In genomic region chr7:35035565-35035964, GRCm38 (mm10) we compare ENCODE assay signal across 9 mouse cellular contexts. TPM values are rescaled to one million over a fixed set of nuclear protein-coding genes. Genes with fewer than 3 reads are reported as not detected.
DNase-seq lines count a peak whose midpoint lies in the region; ATAC-seq and TF ChIP-seq lines count a peak whose summit lies in the region.
"Had no signal": no experiment of that assay in that cellular context is flagged by ENCODE, and none has a peak within 500 bp of the region (broad histone marks: within the 10 kb centered on the region; RNA-seq: fewer than 3 reads in every experiment).

No protein-coding gene starts in this region.

- H3K27ac ChIP-seq in kidney, embryonic 14.5 days (ENCODE audit: low read depth, low read length), result peak overlapping the region; percentile 12; the same call in 1 of the 2 replicates
- H3K27ac ChIP-seq in MEL (ENCODE audit: control insufficient read depth, low read depth, low read length), result no peak overlapping the region
- H3K27ac ChIP-seq in brown adipose tissue, adult 24 weeks (replicated peaks; ENCODE audit: low read depth, low read length), result peak overlapping the region; percentile 14
- H3K27ac ChIP-seq in liver, embryonic 13.5 days, result peak overlapping the region; percentile 39; the same call in 1 of the 2 replicates
- H3K27ac ChIP-seq: macrophage had no signal

- no peak overlapping the region for H3K9ac ChIP-seq in kidney, embryonic 14.5 days (ENCODE audit: low read depth, low read length)
- no peak overlapping the region for H3K9ac ChIP-seq in MEL (ENCODE audit: control insufficient read depth, low read depth, low read length, poor library complexity, severe bottlenecking)
- H3K9ac ChIP-seq in liver, embryonic 13.5 days, result no peak overlapping the region

- peak in 1 of 2 experiments; percentile 72; a peak in 2 of 4 replicates for TF ChIP-seq EP300 in MEL (IDR thresholded peaks at IDR 0.05; ENCODE audit: low read depth in 1 of 2, low read length in 2 of 2)

- TF ChIP-seq RAD21 in MEL (IDR thresholded peaks at IDR 0.05; ENCODE audit: low read depth, low read length), result no peak

- H3K4me1 ChIP-seq in kidney, embryonic 14.5 days (ENCODE audit: control insufficient read depth, insufficient read depth, low read length), result 0 out of 2 replicates have a peak, but pooled peaks cover 6% of the 10 kb centered on the region
- peaks cover 2 to 10% of the 10 kb centered on the region in 2 experiments; a peak in 2 of 4 replicates for H3K4me1 ChIP-seq in MEL (ENCODE audit: control insufficient read depth in 1 of 2, insufficient read depth in 2 of 2, low read length in 2 of 2)
- peaks cover 48% of the 10 kb centered on the region for H3K4me1 ChIP-seq in brown adipose tissue, adult 24 weeks (ENCODE audit: control insufficient read depth, insufficient read depth, insufficient read length, low read length)
- peaks cover 26% of the 10 kb centered on the region for H3K4me1 ChIP-seq in liver, embryonic 13.5 days (replicated peaks)

- no peak overlapping the region for H3K4me2 ChIP-seq in kidney, embryonic 14.5 days (replicated peaks; ENCODE audit: low read depth, low read length)
- H3K4me2 ChIP-seq in liver, embryonic 13.5 days, result no peak overlapping the region

- no peaks in the 10 kb centered on the region for H3K79me2 ChIP-seq in MEL (ENCODE audit: control insufficient read depth, insufficient read depth, low read length, poor library complexity)

- ATAC-seq in kidney, embryonic 14.5 days (ENCODE audit: low FRiP score, low TSS enrichment), result no peak
- ATAC-seq in liver, embryonic 13.5 days (ENCODE audit: low read depth), result peak; percentile 72

- 84% methylated on average over 4 of the region's 4 CpGs for WGBS in kidney, embryonic 14.5 days
- WGBS in liver, embryonic 13.5 days (ENCODE audit: insufficient replicate concordance), result 12% methylated on average over 4 of the region's 4 CpGs

- peaks cover 41% of the 10 kb centered on the region; the same call in 1 of the 2 replicates for H3K36me3 ChIP-seq in kidney, embryonic 14.5 days (ENCODE audit: control insufficient read depth, insufficient read depth, low read length)
- H3K36me3 ChIP-seq in MEL (ENCODE audit: control insufficient read depth in 1 of 2, insufficient read depth in 2 of 2, low read length in 2 of 2), result peaks cover 0 to 5% of the 10 kb centered on the region in 2 experiments; a peak in 2 of 4 replicates
- peaks cover 20% of the 10 kb centered on the region for H3K36me3 ChIP-seq in liver, embryonic 13.5 days

- H3K4me3 ChIP-seq in kidney, embryonic 14.5 days (ENCODE audit: low read length), result no peak overlapping the region
- H3K4me3 ChIP-seq in MEL (ENCODE audit: control insufficient read depth in 1 of 2, insufficient read depth in 1 of 2, low read depth in 2 of 2, low read length in 2 of 2), result no peak overlapping the region
- no peak overlapping the region for H3K4me3 ChIP-seq in brown adipose tissue, adult 24 weeks (ENCODE audit: insufficient read depth, low read depth, low read length)
- H3K4me3 ChIP-seq in liver, embryonic 13.5 days (replicated peaks), result no peak overlapping the region

- H3K27me3 ChIP-seq in kidney, embryonic 14.5 days (ENCODE audit: control insufficient read depth, insufficient read depth, low read length), result no peaks in the 10 kb centered on the region
- H3K27me3 ChIP-seq in MEL (ENCODE audit: control insufficient read depth in 1 of 2, insufficient read depth in 2 of 2, low read length in 2 of 2), result no peaks in the 10 kb centered on the region
- no peaks in the 10 kb centered on the region for H3K27me3 ChIP-seq in liver, embryonic 13.5 days

- TF ChIP-seq CTCF in MEL (IDR thresholded peaks at IDR 0.05 in 2 of 3, conservative IDR thresholded peaks at IDR 0.05 in 1 of 3; ENCODE audit: control insufficient read depth in 1 of 3, insufficient read depth in 1 of 3, low read depth in 2 of 3, low read length in 3 of 3, poor library complexity in 1 of 3, severe bottlenecking in 1 of 3), result no peak

- no peaks in the 10 kb centered on the region for H3K9me3 ChIP-seq in kidney, embryonic 14.5 days (ENCODE audit: control insufficient read depth, low read length)
- no peaks in the 10 kb centered on the region for H3K9me3 ChIP-seq in MEL (replicated peaks; ENCODE audit: insufficient read depth, low read length)
- H3K9me3 ChIP-seq in liver, embryonic 13.5 days (replicated peaks), result no peaks in the 10 kb centered on the region

- DNase-seq in kidney, postnatal 4 days, result no peak
- peak; percentile 76 for DNase-seq in MEL (ENCODE audit: low read depth, low spot score)
- DNase-seq in liver, embryonic 13.5 days, result no peak
- DNase-seq in layer of hippocampus, postnatal 25 days (ENCODE audit: extremely low spot score in 1 of 2, low spot score in 1 of 2), result no peak
- no peak for DNase-seq in frontal cortex, postnatal 36 days (ENCODE audit: low spot score in 2 of 2)
- DNase-seq: cerebellum, adult 18-20 months had no signal

- TF ChIP-seq POLR2A in MEL (IDR thresholded peaks at IDR 0.05; ENCODE audit: control insufficient read depth in 1 of 2, insufficient read depth in 1 of 2, low read depth in 1 of 2, low read length in 2 of 2, poor library complexity in 1 of 2), result no peak

TF ChIP-seq in MEL, 35 proteins besides CTCF, POLR2A, EP300 and RAD21:
- no peak for TF ChIP-seq TBP (IDR thresholded peaks at IDR 0.05; ENCODE audit: low read depth, low read length)
- peak; percentile 54 for TF ChIP-seq ETS1 (IDR thresholded peaks at IDR 0.05; ENCODE audit: low read depth, low read length)
- no peak for TF ChIP-seq ZMIZ1 (IDR thresholded peaks at IDR 0.05; ENCODE audit: low read depth, low read length)
- TF ChIP-seq TAL1 (IDR thresholded peaks at IDR 0.05; ENCODE audit: low read length), result peak; percentile 25
- TF ChIP-seq MAFK (IDR thresholded peaks at IDR 0.05; ENCODE audit: borderline replicate concordance, low read depth, low read length), result no peak
- TF ChIP-seq SIN3A (IDR thresholded peaks at IDR 0.05; ENCODE audit: low read length), result peak; percentile 41; the same call in 1 of the 2 replicates
- TF ChIP-seq MAX (IDR thresholded peaks at IDR 0.05; ENCODE audit: low read length), result no peak
- peak; percentile 67 for TF ChIP-seq RCOR1 (IDR thresholded peaks at IDR 0.05; ENCODE audit: low read depth, low read length)
- peak; percentile 40; the same call in 1 of the 2 replicates for TF ChIP-seq GATA1 (IDR thresholded peaks at IDR 0.05; ENCODE audit: low read depth, low read length)
- TF ChIP-seq MEF2A (IDR thresholded peaks at IDR 0.05; ENCODE audit: extremely low read depth, insufficient replicate concordance, low read depth, low read length, poor library complexity, severe bottlenecking), result no peak
- peak; percentile 60; the same call in 1 of the 2 replicates for TF ChIP-seq TCF12 (IDR thresholded peaks at IDR 0.05; ENCODE audit: low read depth, low read length)
- TF ChIP-seq ZNF384 (IDR thresholded peaks at IDR 0.05; ENCODE audit: low read depth, low read length), result no peak
- no peak for TF ChIP-seq SMC3 (IDR thresholded peaks at IDR 0.05; ENCODE audit: low read depth, low read length)
- TF ChIP-seq GABPA (IDR thresholded peaks at IDR 0.05; ENCODE audit: low read depth, low read length), result no peak

RNA-seq across cellular contexts. Expression of gene Cebpg, which starts 20.8 kb away (rescaled TPM):
- 30.8 and 39.3 TPM in 2 replicates for polyA plus RNA-seq in kidney, embryonic 14.5 days (2014; fragmentation: Nextera tagmentation; extraction: Ambion mirVana)
- total RNA-seq in MEL (2012; rRNA removed), result 17.3 and 19.7 TPM in 2 replicates
- 10 to 100 TPM in 1 of 2 experiments, not detected in 1; 20.7 TPM for polyA plus RNA-seq in MEL (2012; ENCODE audit: insufficient read depth in 1 of 2, insufficient read length in 2 of 2, low read depth in 1 of 2, low replicate concordance in 2 of 2, missing spikeins in 1 of 2)
- polyA plus RNA-seq in brown adipose tissue, adult 24 weeks (2012; ENCODE audit: insufficient read depth, insufficient read length, missing spikeins), result 45.5 and 53.7 TPM in 2 replicates
- polyA plus RNA-seq in liver, embryonic 13.5 days (2015; fragmentation: Nextera tagmentation; extraction: Ambion mirVana), result 18.8 and 21.8 TPM in 2 replicates
- 10 to 100 TPM; 26.1 to 27.7 TPM for total RNA-seq in layer of hippocampus, postnatal 25 days (2021)
